Mouse (Mus musculus) limb, embryonic 12.5 days (tissue): Measurements from ENCODE around the gene Dnah5. TPM values are rescaled to one million over a fixed set of nuclear protein-coding genes. Genes with fewer than 3 reads are reported as not detected.

ENCODE experiments used
- ATAC-seq: fragments of 200-750 bp; cut with Nextera tagmentation; 2 replicates; pipeline ENCODE4 v1.8.0; 2017; ENCODE audit warnings: low read depth, moderate TSS enrichment; ENCODE audit not compliant: insufficient number of reproducible peaks, insufficient read depth, low FRiP score, low TSS enrichment
- H3K27ac ChIP-seq: fragments of 300-500 bp; sonication (generic); 2 replicates; pipeline ENCODE4 v1.5.1; 2016; ENCODE audit warnings: mild to moderate bottlenecking, moderate library complexity
- H3K27me3 ChIP-seq: fragments of 300-500 bp; sonication (generic); 2 replicates; pipeline ENCODE4 v1.6.1; 2016; ENCODE audit warnings: mild to moderate bottlenecking, moderate library complexity
- H3K36me3 ChIP-seq: fragments of 300-500 bp; sonication (generic); 2 replicates; pipeline ENCODE4 v1.6.1; 2016; ENCODE audit warnings: mild to moderate bottlenecking, moderate library complexity
- H3K4me1 ChIP-seq: fragments of 300-500 bp; sonication (generic); replicated peaks from 2 replicates; pipeline ENCODE4 v1.6.1; 2016
- H3K4me2 ChIP-seq: fragments of 300-500 bp; sonication (generic); 2 replicates; pipeline ENCODE4 v1.6.1; 2016; ENCODE audit warnings: mild to moderate bottlenecking, moderate library complexity
- H3K4me3 ChIP-seq: fragments of 300-500 bp; sonication (generic); replicated peaks from 2 replicates; pipeline ENCODE4 v1.5.1; 2016; ENCODE audit warnings: mild to moderate bottlenecking
- H3K9ac ChIP-seq: fragments of 300-500 bp; sonication (generic); replicated peaks from 2 replicates; pipeline ENCODE4 v1.6.1; 2016; ENCODE audit warnings: mild to moderate bottlenecking, moderate library complexity
- H3K9me3 ChIP-seq: fragments of 300-500 bp; sonication (generic); 2 replicates; pipeline ENCODE4 v1.6.1; 2016; ENCODE audit warnings: mild to moderate bottlenecking, moderate library complexity
- WGBS: fragments of 180-500 bp; shearing (Covaris S2); methylation state at CpG from one replicate; pipeline ENCODE4 v1.1.7; 2016; 5-methylcytosine and 5-hydroxymethylcytosine counted together
- polyA plus RNA-seq: library from polyadenylated mRNA; unstranded; fragments of >200 nt; fragmentation: Nextera tagmentation; extraction: Ambion mirVana; gene quantifications from 2 replicates; pipeline ENCODE4 v1.2.1, GENCODE M21; 2016

The Dnah5 gene
- polyA plus RNA-seq, 1 experiment from 2014 or later: not detected

DNA sequence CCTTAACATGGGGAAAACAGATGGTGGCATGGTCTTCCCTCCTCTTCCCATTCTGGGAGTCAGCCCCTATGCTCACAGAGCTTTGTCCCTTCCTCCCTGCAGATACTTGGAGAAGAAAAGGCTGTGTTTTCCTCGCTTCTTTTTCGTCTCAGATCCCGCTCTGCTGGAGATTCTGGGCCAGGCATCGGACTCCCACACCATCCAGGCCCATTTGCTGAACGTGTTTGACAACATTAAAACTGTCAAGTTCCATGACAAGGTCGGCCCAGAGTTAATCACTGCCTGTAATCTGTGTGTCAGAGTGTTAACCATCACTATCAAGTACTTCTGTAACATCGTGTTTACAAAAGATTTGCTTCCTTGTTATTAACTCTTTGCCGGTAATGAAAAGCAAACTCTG lies 103.6 kb downstream of the Dnah5 start:
- H3K4me2 ChIP-seq: no peak overlapping the region
- no peaks in the 10 kb centered on the region for H3K36me3 ChIP-seq
- no peak overlapping the region for H3K4me3 ChIP-seq
- H3K4me1 ChIP-seq: no peaks in the 10 kb centered on the region
- H3K9me3 ChIP-seq: no peaks in the 10 kb centered on the region
- WGBS: 63% methylated on average over 8 of the region's 8 CpGs
- H3K27me3 ChIP-seq: no peaks in the 10 kb centered on the region
- no peak for ATAC-seq
- no peak overlapping the region for H3K9ac ChIP-seq
- H3K27ac ChIP-seq: no peak overlapping the region

DNA sequence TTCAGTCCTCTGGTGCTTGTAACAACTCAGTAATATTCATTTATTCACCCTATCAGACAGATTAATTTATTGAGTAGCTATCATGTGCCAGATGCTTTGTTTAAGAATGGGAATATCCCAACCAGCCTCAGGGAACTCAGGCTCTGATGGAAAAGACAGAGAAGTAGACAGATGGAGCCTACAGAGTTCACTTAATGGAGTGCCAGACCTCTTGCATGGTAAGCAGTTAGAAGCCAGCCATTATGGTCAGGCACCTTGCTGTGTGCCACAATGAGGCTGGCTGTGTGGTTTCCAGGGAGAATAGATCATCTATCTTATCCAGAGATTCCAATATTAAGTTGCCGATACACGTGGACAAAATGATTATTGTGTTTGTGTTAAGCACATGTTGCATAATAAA lies 104.3 kb downstream of the Dnah5 start:
- H3K9me3 ChIP-seq: no peaks in the 10 kb centered on the region
- no peak for ATAC-seq
- WGBS: 84% methylated on average over 2 of the region's 2 CpGs

DNA sequence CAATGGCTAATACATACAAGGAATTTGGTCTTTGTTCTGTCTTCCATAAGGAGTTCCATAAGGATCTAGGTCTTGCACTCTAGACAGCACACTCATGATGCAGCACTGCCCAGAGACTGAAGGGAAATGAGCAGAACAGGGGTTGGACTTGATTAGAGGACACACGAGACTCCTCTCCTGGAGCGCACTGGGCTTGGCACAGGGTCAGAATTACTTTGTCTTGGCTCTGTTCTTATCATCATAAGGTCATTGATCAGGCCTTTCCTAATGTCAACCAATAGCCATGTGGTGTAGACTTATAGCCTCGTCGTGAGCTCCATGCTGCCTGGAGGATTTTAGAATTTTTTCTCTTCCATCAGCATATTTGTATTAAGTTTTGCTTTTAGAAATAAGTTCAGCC lies 107.0 kb downstream of the Dnah5 start:
- no peak overlapping the region for H3K4me2 ChIP-seq
- 78% methylated on average over 4 of the region's 4 CpGs for WGBS

More for the DNA sequence above, 104.3 kb downstream of the Dnah5 start:
- Histone ChIP-seq H3K4me1 (no peaks in the 10 kb centered on the region), H3K27ac (no peak overlapping the region), H3K4me3 (no peak overlapping the region), H3K4me2 (no peak overlapping the region), H3K27me3 (no peaks in the 10 kb centered on the region), H3K36me3 (no peaks in the 10 kb centered on the region), H3K9ac (no peak overlapping the region)

DNA sequence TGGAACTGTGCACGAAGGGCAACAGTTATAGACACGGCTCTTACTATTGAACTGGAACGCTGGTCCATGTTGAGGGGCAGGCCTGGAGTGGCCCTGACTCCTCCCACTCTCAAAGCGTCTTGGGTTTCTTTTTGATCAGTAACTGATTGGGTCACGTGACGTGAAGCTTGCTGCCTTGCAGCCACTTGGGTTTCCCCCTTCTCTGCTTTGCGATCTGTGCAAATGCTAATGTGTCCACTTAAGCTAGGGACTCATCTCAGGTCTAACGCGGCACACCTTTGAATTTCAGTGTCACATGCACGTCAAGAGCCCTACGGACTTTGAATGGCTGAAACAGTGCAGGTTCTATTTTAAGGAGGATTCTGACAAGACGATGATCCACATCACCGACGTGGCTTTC lies 109.9 kb downstream of the Dnah5 start:
- no peaks in the 10 kb centered on the region for H3K9me3 ChIP-seq
- H3K4me2 ChIP-seq: no peak overlapping the region
- no peak overlapping the region for H3K4me3 ChIP-seq
- no peak overlapping the region for H3K27ac ChIP-seq
- no peak overlapping the region for H3K9ac ChIP-seq
- H3K4me1 ChIP-seq: no peaks in the 10 kb centered on the region
- no peaks in the 10 kb centered on the region for H3K36me3 ChIP-seq
- 74% methylated on average over 14 of the region's 14 CpGs for WGBS
- H3K27me3 ChIP-seq: no peaks in the 10 kb centered on the region
- ATAC-seq: no peak

More for the DNA sequence above, 107.0 kb downstream of the Dnah5 start:
- Histone ChIP-seq H3K9ac (no peak overlapping the region), H3K9me3 (no peaks in the 10 kb centered on the region), H3K36me3 (no peaks in the 10 kb centered on the region), H3K4me1 (no peaks in the 10 kb centered on the region), H3K27me3 (no peaks in the 10 kb centered on the region), H3K27ac (no peak overlapping the region), H3K4me3 (no peak overlapping the region)
- ATAC-seq: no peak

DNA sequence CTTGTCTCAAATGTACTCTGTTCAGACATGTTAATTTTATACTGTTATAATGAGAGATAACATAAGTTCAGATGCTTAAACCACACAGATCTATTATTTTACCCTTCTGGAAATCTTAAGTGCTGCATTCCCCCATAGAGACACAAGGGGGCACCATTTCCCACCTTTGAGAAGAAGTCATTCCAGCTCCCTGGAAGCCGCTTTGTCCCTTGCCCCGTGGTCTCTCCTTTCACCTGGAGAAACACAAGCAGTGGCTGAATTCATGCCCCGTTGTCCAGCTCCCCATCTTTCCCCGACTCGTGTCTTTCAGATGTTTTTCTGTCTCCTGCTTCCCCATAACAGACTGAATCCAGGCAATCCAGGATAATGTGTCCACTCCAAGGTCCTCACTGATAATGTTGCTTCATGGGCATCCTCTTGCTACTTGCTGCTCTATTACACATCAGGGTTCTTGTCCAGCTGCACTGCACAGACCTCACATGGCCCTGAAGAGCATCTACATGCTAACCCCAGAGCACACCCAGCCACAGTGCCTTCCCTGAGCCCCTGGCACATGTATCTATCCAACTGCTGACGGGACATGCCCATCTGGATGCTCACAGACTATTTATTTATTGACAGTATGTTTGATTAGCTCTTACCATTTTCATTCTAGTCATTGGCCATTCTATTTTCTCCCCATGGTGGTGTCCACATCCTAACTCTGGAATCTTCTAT lies 112.4 kb downstream of the Dnah5 start:
- 27% methylated on average over 6 of the region's 6 CpGs for WGBS
- H3K27ac ChIP-seq: no peak overlapping the region
- no peak overlapping the region for H3K9ac ChIP-seq
- H3K4me3 ChIP-seq: no peak overlapping the region
- H3K4me1 ChIP-seq: no peaks in the 10 kb centered on the region
- H3K4me2 ChIP-seq: 0 out of 2 replicates have a peak overlapping the region, but pooled peaks have one; percentile 13
- ATAC-seq: no peak; the same call in 1 of the 2 replicates
- H3K36me3 ChIP-seq: no peaks in the 10 kb centered on the region
- no peaks in the 10 kb centered on the region for H3K9me3 ChIP-seq
- H3K27me3 ChIP-seq: no peaks in the 10 kb centered on the region

DNA sequence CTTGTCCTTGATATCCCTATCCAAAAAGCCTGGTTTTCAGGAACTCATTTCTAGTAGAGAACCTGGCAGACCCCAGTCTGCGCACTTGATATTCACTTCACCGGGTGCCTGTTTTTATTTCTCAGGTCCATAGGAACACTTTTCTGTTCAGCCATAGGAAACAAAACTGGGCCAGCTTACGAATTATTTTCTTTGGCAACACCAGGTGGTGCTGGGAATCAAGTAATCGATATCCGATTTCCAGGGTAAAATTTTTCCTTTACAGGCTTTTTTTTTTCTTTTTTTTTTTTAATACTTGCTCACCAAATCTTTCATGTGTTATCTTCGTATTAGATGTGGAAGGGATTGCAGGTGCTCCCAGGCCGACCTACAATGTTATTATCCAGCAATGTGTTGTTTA lies 119.0 kb downstream of the Dnah5 start:
- Histone ChIP-seq H3K9me3 (no peaks in the 10 kb centered on the region), H3K4me3 (no peak overlapping the region), H3K9ac (no peak overlapping the region), H3K27me3 (no peaks in the 10 kb centered on the region), H3K4me2 (no peak overlapping the region), H3K4me1 (no peaks in the 10 kb centered on the region), H3K27ac (no peak overlapping the region), H3K36me3 (no peaks in the 10 kb centered on the region)
- 88% methylated on average over 7 of the region's 7 CpGs for WGBS
- no peak for ATAC-seq

DNA sequence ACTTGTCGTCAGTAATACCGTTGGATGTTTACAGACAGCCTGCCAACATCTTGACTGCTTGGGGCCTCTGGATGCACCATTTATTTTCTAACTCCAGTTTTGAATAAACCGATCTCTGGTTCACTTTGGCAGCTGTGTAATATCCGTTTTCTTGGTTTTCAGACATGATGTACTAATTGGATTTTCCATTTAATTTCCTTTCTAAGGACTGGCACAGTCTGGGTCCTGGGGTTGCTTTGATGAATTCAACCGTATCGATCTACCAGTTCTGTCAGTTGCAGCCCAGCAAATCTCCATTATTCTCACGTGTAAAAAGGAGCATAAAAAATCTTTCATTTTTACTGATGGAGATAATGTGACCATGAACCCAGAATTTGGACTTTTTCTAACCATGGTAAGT lies 123.4 kb downstream of the Dnah5 start:
- 80% methylated on average over 7 of the region's 7 CpGs for WGBS
- ATAC-seq: no peak
- Histone ChIP-seq H3K4me1 (no peaks in the 10 kb centered on the region), H3K27me3 (no peaks in the 10 kb centered on the region), H3K27ac (no peak overlapping the region), H3K9me3 (no peaks in the 10 kb centered on the region), H3K36me3 (no peaks in the 10 kb centered on the region), H3K4me2 (no peak overlapping the region), H3K9ac (no peak overlapping the region), H3K4me3 (no peak overlapping the region)

DNA sequence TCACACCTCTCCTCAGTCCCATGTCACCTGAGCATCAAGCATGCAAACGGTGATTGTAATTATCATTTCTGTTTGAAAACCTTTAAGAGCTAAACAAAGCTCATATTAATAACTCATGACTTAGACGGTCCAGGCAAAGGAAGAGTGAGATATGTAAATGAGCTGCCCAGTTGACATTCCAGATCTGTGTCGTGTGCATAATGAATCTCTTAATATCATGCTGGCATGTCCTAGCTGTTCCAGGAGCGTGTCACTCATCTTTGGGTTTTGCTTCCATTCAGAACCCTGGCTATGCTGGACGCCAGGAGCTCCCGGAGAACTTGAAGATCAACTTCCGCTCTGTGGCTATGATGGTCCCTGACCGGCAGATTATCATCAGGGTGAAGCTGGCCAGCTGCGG lies 123.9 kb downstream of the Dnah5 start:
- no peak for ATAC-seq
- no peak overlapping the region for H3K9ac ChIP-seq

DNA sequence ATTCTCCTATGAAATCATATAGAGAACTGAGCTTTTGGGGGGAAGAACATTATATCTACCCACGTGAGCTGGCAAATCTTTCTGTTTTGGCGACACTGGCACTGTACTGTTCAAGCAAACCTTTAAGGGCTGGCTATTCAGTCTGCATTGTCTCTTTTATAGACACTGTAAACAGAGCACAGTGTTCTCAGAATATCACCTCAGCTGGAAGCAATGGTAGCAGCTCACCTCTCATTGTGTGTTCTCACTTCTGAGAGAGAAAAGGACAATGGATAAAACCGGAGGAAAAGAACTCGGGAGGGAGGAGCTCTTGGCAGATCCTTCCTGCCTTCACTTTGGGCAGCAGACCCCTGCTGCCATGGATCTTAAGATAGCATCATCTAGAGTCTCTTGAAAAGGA lies 137.6 kb downstream of the Dnah5 start:
- no peak overlapping the region for H3K4me3 ChIP-seq
- no peaks in the 10 kb centered on the region for H3K36me3 ChIP-seq
- no peaks in the 10 kb centered on the region for H3K27me3 ChIP-seq
- no peak overlapping the region for H3K9ac ChIP-seq
- no peaks in the 10 kb centered on the region for H3K9me3 ChIP-seq
- no peak overlapping the region for H3K4me2 ChIP-seq
- WGBS: 66% methylated on average over 4 of the region's 4 CpGs
- H3K27ac ChIP-seq: no peak overlapping the region
- H3K4me1 ChIP-seq: no peaks in the 10 kb centered on the region
- no peak for ATAC-seq

More for the DNA sequence above, 123.9 kb downstream of the Dnah5 start:
- H3K27ac ChIP-seq: no peak overlapping the region
- H3K4me1 ChIP-seq: no peaks in the 10 kb centered on the region
- H3K36me3 ChIP-seq: no peaks in the 10 kb centered on the region
- H3K4me3 ChIP-seq: no peak overlapping the region
- H3K27me3 ChIP-seq: no peaks in the 10 kb centered on the region
- no peak overlapping the region for H3K4me2 ChIP-seq
- no peaks in the 10 kb centered on the region for H3K9me3 ChIP-seq
- WGBS: 86% methylated on average over 9 of the region's 9 CpGs

DNA sequence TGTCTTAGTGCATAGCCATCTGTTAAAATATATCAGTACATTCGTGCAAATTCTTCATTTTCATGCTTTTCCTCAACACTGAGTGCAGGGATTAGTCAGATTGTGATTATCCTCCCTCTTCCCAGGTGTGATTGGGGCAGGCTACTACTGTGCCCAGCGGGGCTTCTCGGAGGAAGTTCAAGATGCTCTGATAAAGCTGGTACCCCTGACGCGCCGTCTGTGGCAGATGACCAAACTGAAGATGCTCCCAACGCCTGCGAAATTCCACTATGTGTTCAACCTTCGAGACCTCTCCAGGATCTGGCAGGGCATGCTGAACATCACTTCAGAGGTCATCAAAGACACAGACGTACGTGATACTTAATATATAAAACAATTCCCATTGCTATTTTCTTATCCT lies 164.0 kb downstream of the Dnah5 start:
- Histone ChIP-seq H3K4me3 (no peak overlapping the region), H3K36me3 (no peaks in the 10 kb centered on the region), H3K27me3 (no peaks in the 10 kb centered on the region), H3K27ac (no peak overlapping the region), H3K4me1 (no peaks in the 10 kb centered on the region), H3K9me3 (no peaks in the 10 kb centered on the region), H3K4me2 (no peak overlapping the region), H3K9ac (no peak overlapping the region)
- 70% methylated on average over 11 of the region's 11 CpGs for WGBS
- no peak for ATAC-seq

DNA sequence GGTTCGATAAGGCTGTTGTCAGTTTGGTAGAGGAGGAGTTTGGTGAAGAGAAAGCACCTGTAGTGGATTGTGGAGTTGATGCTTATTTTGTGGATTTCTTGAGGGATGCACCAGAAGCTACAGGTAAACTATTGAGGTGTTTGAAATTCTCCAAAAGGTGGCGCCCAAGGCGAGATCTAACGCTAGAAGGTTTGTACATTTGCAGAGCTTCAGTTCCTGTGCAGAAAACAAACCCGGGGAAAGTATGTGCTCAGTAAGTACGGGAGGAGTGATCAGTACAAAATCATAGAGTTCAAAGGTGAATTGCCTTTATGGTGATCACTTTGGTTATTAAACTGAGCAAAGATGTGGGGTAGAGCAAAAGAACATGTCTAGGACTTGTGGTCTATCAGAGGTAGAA lies 166.9 kb downstream of the Dnah5 start:
- WGBS: 77% methylated on average over 6 of the region's 6 CpGs
- Histone ChIP-seq H3K36me3 (no peaks in the 10 kb centered on the region), H3K27me3 (no peaks in the 10 kb centered on the region), H3K9ac (no peak overlapping the region), H3K27ac (no peak overlapping the region), H3K4me3 (no peak overlapping the region), H3K4me2 (no peak overlapping the region), H3K9me3 (no peaks in the 10 kb centered on the region), H3K4me1 (no peaks in the 10 kb centered on the region)
- ATAC-seq: no peak

- no peak overlapping the region for H3K4me3 ChIP-seq
- no peaks in the 10 kb centered on the region for H3K4me1 ChIP-seq
- H3K27me3 ChIP-seq: no peaks in the 10 kb centered on the region
- no peaks in the 10 kb centered on the region for H3K36me3 ChIP-seq
- no peak overlapping the region for H3K4me2 ChIP-seq
- no peak for ATAC-seq
- no peak overlapping the region for H3K9ac ChIP-seq
- H3K9me3 ChIP-seq: no peaks in the 10 kb centered on the region
- H3K27ac ChIP-seq: no peak overlapping the region
- WGBS: 36% methylated on average over 2 of the region's 2 CpGs
Measured at GRCm38 (mm10) chr15:28371506-28371905, 168.0 kb downstream of the Dnah5 start.
